Mouse (Mus musculus): ENCODE data around the gene Klhl5.

DNA sequence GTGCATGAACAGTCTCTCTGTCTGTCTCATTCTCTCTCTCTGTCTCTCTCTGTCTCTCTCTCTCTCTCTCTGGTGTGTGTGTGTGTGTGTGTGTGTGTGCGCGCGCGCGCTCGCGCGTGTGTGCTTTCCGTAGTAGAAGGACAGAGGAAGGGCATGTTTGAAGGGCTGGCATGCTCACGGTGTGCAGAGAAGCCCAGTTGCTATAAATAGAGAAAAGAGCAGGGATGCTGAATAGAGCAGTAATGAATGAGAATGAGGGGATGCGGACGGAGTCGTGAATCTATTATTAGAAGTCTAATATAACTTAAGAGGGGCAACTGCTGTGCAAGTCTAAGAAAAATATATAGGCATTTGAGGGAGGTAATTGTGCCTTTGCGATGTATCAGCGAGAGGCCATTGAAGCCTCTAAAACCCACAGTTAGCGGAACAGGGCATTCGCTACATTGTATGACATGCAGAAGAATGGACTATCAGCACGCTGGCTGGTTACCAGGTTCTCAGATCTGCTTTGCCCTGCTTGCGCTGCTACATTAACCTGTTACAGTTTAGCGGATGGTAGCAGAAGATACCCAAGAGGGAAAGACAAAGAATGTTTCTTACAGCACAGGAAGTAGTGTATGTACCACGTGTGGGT, 73.9 kb downstream of the Klhl5 start:
- TF ChIP-seq POLR2A (IDR thresholded peaks at IDR 0.05; ENCODE audit: insufficient read length, low read depth) (no peak), MAX (IDR thresholded peaks at IDR 0.05; ENCODE audit: low read depth) (no peak), USF1 (IDR thresholded peaks at IDR 0.05; ENCODE audit: low read depth) (no peak), CEBPB (IDR thresholded peaks at IDR 0.05; ENCODE audit: insufficient read depth, poor library complexity, severe bottlenecking) (no peak), TCF12 (IDR thresholded peaks at IDR 0.05; ENCODE audit: insufficient read depth, poor library complexity, severe bottlenecking) (no peak), SRF (IDR thresholded peaks at IDR 0.05; ENCODE audit: control insufficient read depth, insufficient read length, low read depth) (no peak)
